Mouse (Mus musculus) megakaryocyte, embryonic 14.5 days (primary cell): ENCODE measurements at regions not wholly inside any gene's neighbourhood (a gene's known extent, or its start where the extent isn't known, plus 50 kb on each side); places are given as distances from the start of the nearest gene placed in this dataset.
"Not testable (repeated sequence)": the region's sequence is repeated elsewhere in the genome, so short reads cannot be mapped to it uniquely, and the experiment has no call there.

Experiments
- H3K27me3 ChIP-seq: replicated peaks from 2 replicates; pipeline ENCODE3; 2012; ENCODE audit warnings: inconsistent platforms
- H3K36me3 ChIP-seq: replicated peaks from 2 replicates; pipeline ENCODE3; 2012; ENCODE audit warnings: low read length, inconsistent platforms, mixed read lengths
- H3K4me1 ChIP-seq: 2 replicates; pipeline ENCODE4 v1.6.1; 2012; ENCODE audit warnings: inconsistent platforms
- H3K4me3 ChIP-seq: replicated peaks from 2 replicates; pipeline ENCODE3; 2012; ENCODE audit warnings: moderate library complexity, mild to moderate bottlenecking, inconsistent platforms
- H3K9me3 ChIP-seq: 2 replicates; pipeline ENCODE4 v1.6.1; 2012; ENCODE audit warnings: inconsistent platforms
- FLI1 ChIP-seq: IDR thresholded peaks from 2 replicates; pipeline ENCODE4 v1.6.1; 2012; ENCODE audit warnings: low read length, inconsistent platforms, mixed read lengths
- GATA1 ChIP-seq: IDR thresholded peaks from 3 replicates; pipeline ENCODE4 v1.6.1; 2012; ENCODE audit warnings: mixed read lengths, low read length, inconsistent platforms, borderline replicate concordance

DNA sequence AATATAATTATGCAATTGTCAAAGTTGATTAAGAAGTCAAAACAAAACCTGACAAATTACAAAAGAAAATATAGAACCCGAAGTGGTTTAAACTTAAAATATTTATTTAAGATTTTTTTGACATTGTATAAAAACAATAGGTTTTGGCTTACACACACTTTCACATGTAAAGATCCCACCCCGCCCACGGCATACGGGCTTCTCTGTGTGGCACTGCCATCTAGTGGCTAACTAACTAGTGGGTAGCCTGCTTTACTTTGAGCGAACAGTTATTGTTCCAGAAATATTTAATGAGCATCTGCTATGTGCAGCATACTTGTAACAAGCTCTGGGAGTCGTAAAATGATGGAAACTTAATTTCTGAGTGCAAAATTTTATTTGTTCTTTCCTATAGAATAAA lies 716.3 kb upstream of the Intu start:
- H3K4me1 ChIP-seq: no peaks in the 10 kb centered on the region
- H3K4me3 ChIP-seq: no peak overlapping the region
- no peaks in the 10 kb centered on the region for H3K36me3 ChIP-seq
- TF ChIP-seq GATA1 (no peak), FLI1 (no peak)
- 0 out of 2 replicates have a peak, but pooled peaks cover 4% of the 10 kb centered on the region for H3K9me3 ChIP-seq
- H3K27me3 ChIP-seq: no peaks in the 10 kb centered on the region

GRCm38 (mm10) chr3:39830488-39831056 lies 700.5 kb upstream of the Intu start:
- no peaks in the 10 kb centered on the region; the same call in 1 of the 2 replicates for H3K4me1 ChIP-seq
- peaks cover 13% of the 10 kb centered on the region for H3K9me3 ChIP-seq
- H3K27me3 ChIP-seq: no peaks in the 10 kb centered on the region
- no peak for TF ChIP-seq FLI1
- no peak for TF ChIP-seq GATA1
- no peaks in the 10 kb centered on the region for H3K36me3 ChIP-seq
- H3K4me3 ChIP-seq: no peak overlapping the region

DNA sequence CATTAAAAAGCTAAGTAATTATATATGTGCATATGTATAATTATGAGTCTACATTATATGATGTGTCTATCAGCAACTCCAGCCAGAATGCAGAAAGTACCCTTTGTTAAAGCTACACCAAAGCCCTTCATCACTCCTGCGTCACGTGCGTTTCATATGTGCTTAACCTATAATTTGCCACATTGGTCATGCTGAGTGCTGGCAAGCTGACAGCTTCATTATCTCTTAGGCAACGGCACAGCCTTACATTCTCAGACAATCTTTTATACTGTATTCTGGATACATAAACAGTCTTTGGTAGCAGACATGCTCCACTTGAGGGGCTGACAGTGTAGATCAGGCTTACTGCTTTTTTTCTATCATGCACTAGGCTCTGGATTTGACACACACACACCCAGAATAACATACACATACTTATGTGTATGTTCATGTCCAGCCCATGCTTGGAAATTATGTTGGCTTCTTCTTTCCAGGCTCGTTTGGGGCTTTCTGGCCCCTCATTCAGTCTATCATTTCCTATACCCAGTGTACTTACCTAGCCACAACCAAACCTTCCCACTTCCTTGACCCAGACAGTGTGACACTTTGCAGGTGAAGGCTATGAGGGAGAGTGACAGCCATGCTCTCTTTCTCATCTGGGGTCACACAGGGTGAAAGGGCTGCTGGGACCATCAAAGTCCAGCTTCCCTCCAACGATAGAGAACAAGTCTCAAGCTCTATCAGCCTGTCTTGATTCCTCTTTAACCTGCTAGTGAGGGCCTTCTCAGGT lies 692.5 kb upstream of the Intu start:
- H3K27me3 ChIP-seq: no peaks in the 10 kb centered on the region
- TF ChIP-seq GATA1 (no peak), FLI1 (no peak)
- H3K36me3 ChIP-seq: no peaks in the 10 kb centered on the region
- H3K4me1 ChIP-seq: no peaks in the 10 kb centered on the region
- peaks cover 18% of the 10 kb centered on the region for H3K9me3 ChIP-seq
- H3K4me3 ChIP-seq: no peak overlapping the region

GRCm38 (mm10) chr3:39840946-39841345 lies 690.1 kb upstream of the Intu start:
- peaks cover 9% of the 10 kb centered on the region for H3K9me3 ChIP-seq
- H3K4me1 ChIP-seq: no peaks in the 10 kb centered on the region
- no peak overlapping the region for H3K4me3 ChIP-seq
- TF ChIP-seq FLI1 (no peak), GATA1 (no peak)
- H3K36me3 ChIP-seq: no peaks in the 10 kb centered on the region
- no peaks in the 10 kb centered on the region for H3K27me3 ChIP-seq

GRCm38 (mm10) chr3:39845123-39845522 lies 686.0 kb upstream of the Intu start:
- no peaks in the 10 kb centered on the region for H3K36me3 ChIP-seq
- H3K27me3 ChIP-seq: no peaks in the 10 kb centered on the region
- H3K4me3 ChIP-seq: no peak overlapping the region
- TF ChIP-seq GATA1 (no peak), FLI1 (no peak)
- peaks cover 10% of the 10 kb centered on the region for H3K9me3 ChIP-seq
- no peaks in the 10 kb centered on the region for H3K4me1 ChIP-seq

- Histone ChIP-seq H3K4me1 (no peaks in the 10 kb centered on the region), H3K9me3 (peaks cover 4% of the 10 kb centered on the region; the same call in 1 of the 2 replicates), H3K27me3 (no peaks in the 10 kb centered on the region), H3K36me3 (no peaks in the 10 kb centered on the region), H3K4me3 (no peak overlapping the region)
- TF ChIP-seq GATA1 (no peak), FLI1 (no peak)
These were observed 682.3 kb upstream of the Intu start for GRCm38 (mm10) chr3:39848829-39849228.

DNA sequence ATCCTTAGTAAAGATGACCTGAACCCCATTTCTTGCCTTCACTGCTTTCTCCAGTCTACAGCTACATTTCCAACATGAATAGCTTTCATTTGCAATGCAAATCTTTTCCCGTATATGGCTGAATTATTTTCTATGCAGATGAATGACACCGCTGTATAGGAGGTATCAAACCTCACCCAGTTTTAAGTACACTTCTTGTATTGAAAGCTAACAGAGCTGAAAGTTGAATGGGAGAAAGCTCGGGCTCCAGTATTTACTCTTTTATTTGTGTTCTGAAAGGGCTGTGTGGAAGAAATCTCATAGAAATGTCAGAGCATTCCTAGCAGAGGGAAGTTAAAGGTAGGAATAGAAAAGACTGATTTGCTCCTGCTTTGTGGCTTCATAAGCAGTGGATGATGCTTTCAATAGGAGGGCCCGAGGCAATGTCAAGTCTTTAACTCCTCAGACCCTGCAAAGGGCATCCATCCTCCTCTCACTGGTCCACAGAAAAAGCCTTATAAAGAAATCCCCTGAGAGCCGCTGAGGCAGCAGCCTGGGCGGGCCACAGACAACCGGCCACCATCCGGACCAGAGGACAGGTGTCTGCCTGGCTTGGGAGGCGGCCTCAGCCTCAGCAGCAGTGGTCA lies 673.8 kb upstream of the Intu start:
- Histone ChIP-seq H3K4me1 (no peaks in the 10 kb centered on the region), H3K4me3 (no peak overlapping the region), H3K36me3 (no peaks in the 10 kb centered on the region), H3K9me3 (no peaks in the 10 kb centered on the region), H3K27me3 (no peaks in the 10 kb centered on the region)
- TF ChIP-seq FLI1 (no peak), GATA1 (no peak)

DNA sequence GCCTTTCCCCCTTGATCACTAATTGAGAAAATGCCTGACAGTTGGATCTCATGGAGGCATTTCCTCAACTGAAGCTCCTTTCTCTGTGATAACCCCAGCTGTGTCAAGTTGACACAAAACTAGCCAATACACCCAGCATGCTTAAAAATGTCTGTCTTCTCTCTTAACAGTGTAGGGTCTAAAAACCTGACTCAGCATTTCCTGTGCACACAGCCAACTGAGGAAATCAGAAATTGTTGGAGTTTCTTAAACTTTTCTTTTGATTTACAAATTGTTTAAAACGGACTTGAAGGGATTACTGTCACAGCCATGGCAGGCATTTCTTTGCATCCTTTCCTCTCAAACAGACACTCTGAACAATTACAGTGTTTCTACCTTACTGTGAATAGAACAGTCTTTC lies 655.0 kb upstream of the Intu start:
- H3K4me1 ChIP-seq, H3K9me3 ChIP-seq, H3K36me3 ChIP-seq, H3K27me3 ChIP-seq, H3K4me3 ChIP-seq: not testable (repeated sequence)

DNA sequence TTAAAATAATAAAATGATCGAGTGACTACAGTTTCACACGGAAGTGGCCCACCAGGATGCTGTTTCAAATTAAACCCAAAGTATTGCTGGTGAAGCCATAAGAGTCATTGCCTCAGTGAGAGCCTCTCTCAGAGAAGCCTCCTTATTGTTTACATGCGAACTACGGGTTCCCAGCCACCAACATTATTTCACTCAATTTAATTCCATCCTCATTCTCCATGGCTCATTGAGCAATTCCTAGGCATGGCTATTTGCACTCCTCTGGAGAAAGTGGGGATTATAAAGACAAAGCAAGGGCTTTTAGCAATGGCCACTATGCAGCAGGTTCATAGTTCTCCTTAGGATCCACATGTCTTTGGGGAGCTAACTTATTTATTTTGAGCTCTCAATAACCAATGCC lies 646.7 kb upstream of the Intu start:
- TF ChIP-seq GATA1 (no peak), FLI1 (no peak)
- Histone ChIP-seq H3K9me3 (peaks cover 12% of the 10 kb centered on the region; the same call in 1 of the 2 replicates), H3K27me3 (no peaks in the 10 kb centered on the region), H3K4me1 (no peaks in the 10 kb centered on the region), H3K4me3 (no peak overlapping the region), H3K36me3 (no peaks in the 10 kb centered on the region)

DNA sequence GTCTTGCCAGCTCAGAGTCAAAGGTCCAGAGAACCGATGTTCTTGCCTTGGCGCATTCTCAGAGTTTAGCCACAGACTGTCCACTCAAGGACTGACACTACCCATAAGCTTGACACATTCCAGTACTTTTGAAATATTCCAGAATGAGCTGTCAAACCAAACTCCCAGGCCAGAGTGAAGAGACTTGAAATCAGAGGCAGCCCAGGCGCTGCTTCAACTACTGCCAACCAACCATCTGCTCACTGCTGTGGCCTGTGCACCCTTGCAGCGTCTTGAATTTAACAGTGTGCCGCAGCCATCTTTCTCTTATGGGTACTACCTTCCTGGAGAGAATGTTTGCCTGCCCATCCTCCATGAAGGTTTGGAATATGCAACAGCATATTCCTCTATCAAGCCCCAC lies 642.7 kb upstream of the Intu start:
- no peak overlapping the region for H3K4me3 ChIP-seq
- H3K27me3 ChIP-seq: no peaks in the 10 kb centered on the region
- TF ChIP-seq GATA1: no peak
- TF ChIP-seq FLI1: no peak
- no peaks in the 10 kb centered on the region for H3K36me3 ChIP-seq
- H3K4me1 ChIP-seq: no peaks in the 10 kb centered on the region
- H3K9me3 ChIP-seq: peaks cover 14% of the 10 kb centered on the region; the same call in 1 of the 2 replicates
